Mouse (Mus musculus): ENCODE measurements around the gene Slc4a2.
A peak's percentile ranks its signal among the peaks of the same experiment; 100 is the strongest.

Gene Slc4a2

GRCm38 (mm10) chr5:24394165-24394894, 29.3 kb upstream of the Slc4a2 start:
- DNase-seq: peak; percentile 97 to 98

- peak in 1 of 2 experiments; percentile 25 for DNase-seq
These were observed 27.4 kb upstream of the Slc4a2 start for GRCm38 (mm10) chr5:24396254-24396653.

GRCm38 (mm10) chr5:24399686-24400085, 24.0 kb upstream of the Slc4a2 start:
- no peak for DNase-seq

GRCm38 (mm10) chr5:24400362-24400761, 23.3 kb upstream of the Slc4a2 start:
- no peak for DNase-seq

- no peak for DNase-seq
These were observed 22.6 kb upstream of the Slc4a2 start for GRCm38 (mm10) chr5:24400911-24401605.

GRCm38 (mm10) chr5:24401969-24402368, 21.7 kb upstream of the Slc4a2 start:
- DNase-seq: no peak

- no peak for DNase-seq
These were observed 18.9 kb upstream of the Slc4a2 start for GRCm38 (mm10) chr5:24404594-24405360.

GRCm38 (mm10) chr5:24405389-24405876, 18.2 kb upstream of the Slc4a2 start:
- DNase-seq: no peak

- peak in 1 of 2 experiments; percentile 61 for DNase-seq
These were observed 15.0 kb upstream of the Slc4a2 start for GRCm38 (mm10) chr5:24408651-24409050.

- DNase-seq: no peak
These were observed 14.2 kb upstream of the Slc4a2 start for GRCm38 (mm10) chr5:24409466-24409865.

GRCm38 (mm10) chr5:24412063-24412462, 11.6 kb upstream of the Slc4a2 start:
- no peak for DNase-seq

GRCm38 (mm10) chr5:24413042-24413693, 10.5 kb upstream of the Slc4a2 start, which contains the start of gene Asic3:
Gene Asic3, plus strand, starts transcription at chr5:24413392.
- peak; percentile 40 to 46 for DNase-seq

- DNase-seq: peak in 1 of 2 experiments; percentile 32
These were observed 9.7 kb upstream of the Slc4a2 start for GRCm38 (mm10) chr5:24413938-24414337.

GRCm38 (mm10) chr5:24416222-24416736, 7.4 kb upstream of the Slc4a2 start:
- DNase-seq: peak; percentile 78 to 81

GRCm38 (mm10) chr5:24417587-24417986, 6.0 kb upstream of the Slc4a2 start:
- no peak for DNase-seq

- DNase-seq: no peak
These were observed 3.3 kb upstream of the Slc4a2 start for GRCm38 (mm10) chr5:24420381-24420780.

GRCm38 (mm10) chr5:24424004-24424781, 556 bp downstream of the Slc4a2 start:
- DNase-seq: peak in 1 of 2 experiments; percentile 50

- DNase-seq: peak; percentile 87 to 95
These were observed 1.3 kb downstream of the Slc4a2 start for GRCm38 (mm10) chr5:24424861-24425411.

- peak; percentile 43 to 68 for DNase-seq
These were observed 1.9 kb downstream of the Slc4a2 start for GRCm38 (mm10) chr5:24425421-24426036.

- DNase-seq: no peak
These were observed 2.4 kb downstream of the Slc4a2 start for GRCm38 (mm10) chr5:24426037-24426432.
